Mouse (Mus musculus) heart, adult 18-20 months (tissue): Measurements from ENCODE around the gene Clca3b. TPM values are rescaled to one million over a fixed set of nuclear protein-coding genes. Genes with fewer than 3 reads are reported as not detected.

Experiments used
- total RNA-seq, 2 experiments: library from RNA; stranded (reverse); gene quantifications; 2 replicates each; pipeline ENCODE4 v1.2.3; 2021

The Clca3b gene
- total RNA-seq, 2 experiments from 2014 or later: 0.08 TPM; not detected in 1

Other genes starting within 250 kb of the Clca3b start
- 100 to 1,000 TPM; 360 to 371 TPM for gene Sh3glb1, start 129.0 kb downstream of the Clca3b start, total RNA-seq
- gene Clca3a1, start 88.4 kb downstream of the Clca3b start, total RNA-seq: 1 to 10 TPM in 1 of 2 experiments, under 1 TPM in 1; 0.79 to 1.6 TPM
- under 1 TPM; 0.08 to 0.12 TPM for gene Clca3a2, start 29.9 kb downstream of the Clca3b start, total RNA-seq
- not detected for gene Clca4b, start 83.2 kb upstream of the Clca3b start, total RNA-seq
- not detected for gene Clca4a, start 125.7 kb upstream of the Clca3b start, total RNA-seq
- not detected for gene Clca1, start 183.4 kb upstream of the Clca3b start, total RNA-seq